Mouse (Mus musculus) heart, embryonic 16.5 days (tissue): ENCODE measurements at regions not wholly inside any gene's neighbourhood (a gene's known extent, or its start where the extent isn't known, plus 50 kb on each side); places are given as distances from the start of the nearest gene placed in this dataset.
A peak's percentile ranks its signal among the peaks of the same experiment; 100 is the strongest.
"Not testable (repeated sequence)": the region's sequence is repeated elsewhere in the genome, so short reads cannot be mapped to it uniquely, and the experiment has no call there.

Source experiments
- ATAC-seq: fragments of 200-750 bp; cut with Nextera tagmentation; replicated peaks from 2 replicates; pipeline ENCODE4 v1.8.0; 2017; ENCODE audit warnings: moderate number of reproducible peaks; ENCODE audit not compliant: insufficient read depth, low FRiP score; ENCODE audit errors: extremely low read depth
- H3K27ac ChIP-seq: fragments of 300-500 bp; sonication (generic); 2 replicates; pipeline ENCODE4 v1.5.1; 2014; ENCODE audit warnings: mild to moderate bottlenecking, low read length, control low read depth, moderate library complexity
- H3K27me3 ChIP-seq: fragments of 300-500 bp; sonication (generic); 2 replicates; pipeline ENCODE4 v1.6.1; 2014; ENCODE audit warnings: low read length, mixed read lengths; ENCODE audit not compliant: control insufficient read depth, insufficient read depth
- H3K36me3 ChIP-seq: fragments of 300-500 bp; sonication (generic); 2 replicates; pipeline ENCODE4 v1.6.1; 2014; ENCODE audit not compliant: control insufficient read depth, insufficient read depth
- H3K4me1 ChIP-seq: fragments of 300-500 bp; sonication (generic); 2 replicates; pipeline ENCODE4 v1.6.1; 2014; ENCODE audit warnings: low read length, mixed read lengths; ENCODE audit not compliant: control insufficient read depth, insufficient read depth
- H3K4me2 ChIP-seq: fragments of 300-500 bp; sonication (generic); 2 replicates; pipeline ENCODE4 v1.6.1; 2014; ENCODE audit warnings: low read depth, mild to moderate bottlenecking, control low read depth, low read length
- H3K4me3 ChIP-seq: fragments of 300-500 bp; sonication (generic); 2 replicates; pipeline ENCODE4 v1.5.1; 2014; ENCODE audit warnings: mild to moderate bottlenecking, control low read depth, low read length
- H3K9ac ChIP-seq: fragments of 300-500 bp; sonication (generic); 2 replicates; pipeline ENCODE4 v1.6.1; 2014; ENCODE audit warnings: low read length, control low read depth
- H3K9me3 ChIP-seq: fragments of 300-500 bp; sonication (generic); replicated peaks from 2 replicates; pipeline ENCODE4 v1.6.1; 2016; ENCODE audit warnings: low read length; ENCODE audit not compliant: control insufficient read depth
- WGBS: fragments of 180-500 bp; shearing (Covaris S2); extraction: QIAGEN DNeasy Blood & Tissue Kit; methylation state at CpG from one replicate; pipeline ENCODE4 v1.1.7; 2014; 5-methylcytosine and 5-hydroxymethylcytosine counted together

GRCm38 (mm10) chr17:16821716-16822115 is 242.2 kb upstream of the Zfp960 start:
- Histone ChIP-seq H3K4me3 (no peak overlapping the region), H3K27ac (no peak overlapping the region), H3K9ac (no peak overlapping the region), H3K9me3 (no peaks in the 10 kb centered on the region), H3K36me3 (no peaks in the 10 kb centered on the region), H3K4me1 (no peaks in the 10 kb centered on the region), H3K27me3 (no peaks in the 10 kb centered on the region), H3K4me2 (no peak overlapping the region)
- no peak for ATAC-seq
- WGBS = 72% methylated on average over 3 of the region's 3 CpGs

GRCm38 (mm10) chr17:16839152-16839551 is 224.8 kb upstream of the Zfp960 start:
- H3K4me2 ChIP-seq = no peak overlapping the region
- no peaks in the 10 kb centered on the region for H3K4me1 ChIP-seq
- ATAC-seq = no peak
- 88% methylated on average over 4 of the region's 4 CpGs for WGBS
- no peak overlapping the region for H3K9ac ChIP-seq
- H3K36me3 ChIP-seq = no peaks in the 10 kb centered on the region
- H3K4me3 ChIP-seq = no peak overlapping the region
- H3K27ac ChIP-seq = no peak overlapping the region
- no peaks in the 10 kb centered on the region for H3K27me3 ChIP-seq
- H3K9me3 ChIP-seq = no peaks in the 10 kb centered on the region

GRCm38 (mm10) chr17:16860771-16861170 is 203.1 kb upstream of the Zfp960 start:
- ATAC-seq = no peak
- H3K9ac ChIP-seq = no peak overlapping the region
- H3K9me3 ChIP-seq = no peaks in the 10 kb centered on the region
- no peak overlapping the region for H3K4me2 ChIP-seq
- no peak overlapping the region for H3K27ac ChIP-seq
- WGBS = 57% methylated on average over 1 of the region's 1 CpGs
- no peaks in the 10 kb centered on the region for H3K36me3 ChIP-seq
- H3K4me3 ChIP-seq = no peak overlapping the region
- no peaks in the 10 kb centered on the region for H3K27me3 ChIP-seq
- H3K4me1 ChIP-seq = no peaks in the 10 kb centered on the region

GRCm38 (mm10) chr17:16900791-16901190 is 163.1 kb upstream of the Zfp960 start:
- no peak overlapping the region for H3K9ac ChIP-seq
- no peak overlapping the region for H3K27ac ChIP-seq
- H3K9me3 ChIP-seq = no peaks in the 10 kb centered on the region
- no peaks in the 10 kb centered on the region for H3K4me1 ChIP-seq
- H3K27me3 ChIP-seq = no peaks in the 10 kb centered on the region
- no peak overlapping the region for H3K4me3 ChIP-seq
- no peak for ATAC-seq
- H3K36me3 ChIP-seq = no peaks in the 10 kb centered on the region
- 60% methylated on average over 2 of the region's 2 CpGs for WGBS
- H3K4me2 ChIP-seq = no peak overlapping the region

- no peak overlapping the region for H3K9ac ChIP-seq
- ATAC-seq = no peak
- 78% methylated on average over 2 of the region's 2 CpGs for whole genome bisulfite sequencing
These were observed 145.7 kb upstream of the Zfp960 start for GRCm38 (mm10) chr17:16918191-16918590.

GRCm38 (mm10) chr17:16926200-16926599 is 137.7 kb upstream of the Zfp960 start:
- no peak overlapping the region for H3K27ac ChIP-seq
- H3K4me1 ChIP-seq = no peaks in the 10 kb centered on the region
- no peaks in the 10 kb centered on the region for H3K36me3 ChIP-seq
- H3K4me3 ChIP-seq = no peak overlapping the region
- no peak overlapping the region for H3K4me2 ChIP-seq
- H3K9ac ChIP-seq = no peak overlapping the region
- no peaks in the 10 kb centered on the region for H3K27me3 ChIP-seq
- no peak for ATAC-seq
- peaks cover 3% of the 10 kb centered on the region; the same call in 1 of the 2 replicates for H3K9me3 ChIP-seq

More at GRCm38 (mm10) chr17:16918191-16918590, 145.7 kb upstream of the Zfp960 start:
- Histone ChIP-seq H3K36me3 (no peaks in the 10 kb centered on the region), H3K27me3 (no peaks in the 10 kb centered on the region), H3K4me1 (no peaks in the 10 kb centered on the region), H3K9me3 (peaks cover 4% of the 10 kb centered on the region; the same call in 1 of the 2 replicates), H3K27ac (no peak overlapping the region), H3K4me3 (no peak overlapping the region), H3K4me2 (no peak overlapping the region)

GRCm38 (mm10) chr17:16951092-16952016 is 112.6 kb upstream of the Zfp960 start:
- not testable (repeated sequence) for H3K27me3 ChIP-seq, H3K4me1 ChIP-seq, H3K9me3 ChIP-seq, H3K36me3 ChIP-seq
- H3K9ac ChIP-seq = peak overlapping the region; percentile 72
- WGBS = 1% methylated on average over 20 of the region's 26 CpGs
- H3K4me2 ChIP-seq = peak overlapping the region; percentile 54
- peak overlapping the region; percentile 88 for H3K27ac ChIP-seq
- H3K4me3 ChIP-seq = peak overlapping the region; percentile 64
- peak; percentile 100 for ATAC-seq

- not testable (repeated sequence) for H3K27me3 ChIP-seq, H3K27ac ChIP-seq, H3K9ac ChIP-seq, ATAC-seq, H3K36me3 ChIP-seq, H3K9me3 ChIP-seq, H3K4me1 ChIP-seq
- Histone ChIP-seq H3K4me3 (peak overlapping the region; percentile 22; the same call in 1 of the 2 replicates), H3K4me2 (peak overlapping the region; percentile 49)
- 29% methylated on average over 2 of the region's 2 CpGs for WGBS
These were observed 111.8 kb upstream of the Zfp960 start for GRCm38 (mm10) chr17:16952146-16952545.

- H3K4me3 ChIP-seq, H3K27ac ChIP-seq, ATAC-seq, H3K9ac ChIP-seq, H3K4me2 ChIP-seq, H3K36me3 ChIP-seq, H3K9me3 ChIP-seq, H3K27me3 ChIP-seq, H3K4me1 ChIP-seq: not testable (repeated sequence)
- WGBS = 79% methylated on average over 21 of the region's 21 CpGs
These were observed 66.7 kb upstream of the Zfp960 start for GRCm38 (mm10) chr17:16997241-16997640.
